Mouse (Mus musculus) lung, adult 2 months (tissue): ENCODE measurements around the gene Traf3ip3. TPM values are rescaled to one million over a fixed set of nuclear protein-coding genes. Genes with fewer than 3 reads are reported as not detected.

Experiments
- DNase-seq: peaks from one replicate; pipeline ENCODE4 v3.0.0; 2022
- H3K4me1 ChIP-seq: fragments of 200-500 bp; 2 replicates; pipeline ENCODE4 v1.6.1; 2011; ENCODE audit warnings: low read length; ENCODE audit not compliant: control insufficient read depth, insufficient read depth
- H3K4me3 ChIP-seq: fragments of 200-500 bp; replicated peaks from 2 replicates; pipeline ENCODE3; 2011; ENCODE audit warnings: low read depth, mild to moderate bottlenecking, control low read depth, low read length; ENCODE audit errors: extremely low read depth
- CTCF ChIP-seq: fragments of 200-500 bp; IDR thresholded peaks from 2 replicates; pipeline ENCODE4 v1.5.1; 2011; ENCODE audit warnings: mild to moderate bottlenecking, low read length, control low read depth; ENCODE audit not compliant: insufficient read depth
- POLR2A ChIP-seq: fragments of 200-500 bp; IDR thresholded peaks from 2 replicates; pipeline ENCODE4 v1.6.1; 2011; ENCODE audit warnings: low read depth, mild to moderate bottlenecking, control low read depth, low read length, borderline replicate concordance; ENCODE audit errors: extremely low read depth
- WGBS: fragments of 180-500 bp; shearing (Covaris S2); methylation state at CpG from one replicate; pipeline ENCODE4 v1.1.7; 2018; 5-methylcytosine and 5-hydroxymethylcytosine counted together
- polyA plus RNA-seq: library from polyadenylated mRNA; depleted of rRNA; stranded (reverse); fragments of >200 nt; gene quantifications from 2 replicates; pipeline ENCODE4 v1.2.3, GENCODE M21; 2012

Gene Traf3ip3
- polyA plus RNA-seq, 1 experiment, result 5.5 TPM

DNA sequence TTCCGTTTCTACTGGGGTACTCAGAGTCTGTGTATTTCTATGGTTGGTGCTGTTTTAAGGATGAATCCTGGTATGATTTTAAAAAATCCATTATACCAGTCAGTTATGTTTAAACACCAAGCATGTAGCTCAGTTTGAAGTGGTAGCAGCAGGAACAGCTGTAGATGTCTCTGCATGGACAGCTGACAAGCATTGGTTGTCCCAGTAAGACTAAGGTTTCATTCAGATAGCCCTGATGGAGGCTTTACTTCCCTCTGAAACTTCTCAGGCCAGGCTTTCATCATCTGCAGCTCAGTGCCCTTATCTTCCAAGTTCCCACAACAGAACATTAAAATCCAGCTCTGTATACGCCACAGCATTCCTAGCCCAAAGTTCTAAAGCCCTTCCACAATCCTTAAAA is 31.2 kb upstream of the Traf3ip3 start:
- no peaks in the 10 kb centered on the region; the same call in 1 of the 2 replicates for H3K4me1 ChIP-seq

DNA sequence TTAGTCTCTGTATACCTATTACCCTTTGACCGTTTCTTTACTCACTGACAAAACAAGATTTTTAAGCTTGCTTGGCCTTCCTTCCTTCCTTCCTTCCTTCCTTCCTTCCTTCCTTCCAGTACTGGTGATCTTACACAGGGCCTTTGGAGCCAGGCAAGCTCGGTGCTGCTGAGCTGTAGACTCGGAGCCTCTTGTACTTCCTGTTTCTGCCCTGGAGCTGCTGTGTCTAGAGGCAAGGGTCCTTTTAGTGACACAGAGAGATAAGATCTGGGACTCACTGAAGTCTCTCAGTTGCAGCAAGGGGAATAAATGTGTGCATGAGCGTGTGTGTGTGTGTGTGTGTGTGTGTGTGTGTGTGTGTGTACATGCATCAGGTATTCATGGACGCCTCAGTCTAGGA is 29.4 kb upstream of the Traf3ip3 start:
- no peak for TF ChIP-seq POLR2A
- TF ChIP-seq CTCF, result no peak
- WGBS, result 33% methylated on average over 5 of the region's 5 CpGs
- H3K4me3 ChIP-seq, result no peak overlapping the region
- H3K4me1 ChIP-seq, result peaks cover 6% of the 10 kb centered on the region
- no peak for DNase-seq

More for the DNA sequence above, 31.2 kb upstream of the Traf3ip3 start:
- 95% methylated on average over 2 of the region's 2 CpGs for WGBS
- TF ChIP-seq POLR2A (no peak), CTCF (no peak)
- no peak for DNase-seq
- no peak overlapping the region for H3K4me3 ChIP-seq

DNA sequence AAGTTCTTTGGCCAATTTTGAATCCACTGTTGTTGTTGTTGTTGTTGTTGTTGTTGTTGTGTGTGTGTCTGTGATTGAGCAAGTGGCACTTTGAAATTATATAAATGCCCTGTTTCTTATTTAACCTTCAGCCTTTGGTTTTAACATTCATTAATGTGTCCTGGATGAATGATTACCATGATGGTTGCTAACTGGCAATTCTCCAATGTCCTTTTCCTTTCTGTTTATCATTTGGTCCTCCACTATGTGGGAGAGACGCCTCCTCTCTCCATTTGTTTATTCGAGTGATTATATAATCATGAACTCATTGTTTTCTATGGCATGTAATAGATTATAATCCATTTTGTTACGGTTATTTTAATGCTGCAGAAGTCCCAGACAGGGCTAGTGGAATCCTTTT is 29.0 kb upstream of the Traf3ip3 start:
- Histone ChIP-seq H3K4me3 (no peak overlapping the region), H3K4me1 (peaks cover 6% of the 10 kb centered on the region)
- WGBS, result 34% methylated on average over 3 of the region's 3 CpGs
- no peak for DNase-seq
- TF ChIP-seq CTCF (no peak), POLR2A (no peak)

DNA sequence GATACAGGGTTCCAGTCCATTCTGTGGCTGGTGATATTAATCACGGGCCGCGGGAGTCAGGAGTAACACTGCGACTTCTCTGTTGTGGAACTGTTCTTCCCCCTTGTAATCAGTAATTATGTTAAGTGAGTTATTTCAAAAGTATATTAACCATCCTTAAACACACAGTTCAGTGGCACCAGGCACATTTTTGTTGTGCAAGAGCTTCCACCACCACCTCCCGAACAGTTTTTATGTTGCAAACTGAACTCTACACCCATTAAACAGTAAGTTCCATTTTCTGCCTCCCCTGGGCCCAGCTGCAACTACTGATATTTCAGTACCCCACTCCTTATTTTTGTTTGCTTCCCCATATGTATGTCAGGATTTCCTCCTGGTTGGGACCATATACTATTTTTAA is 28.1 kb upstream of the Traf3ip3 start:
- WGBS, result 77% methylated on average over 5 of the region's 5 CpGs
- no peak for TF ChIP-seq POLR2A
- no peak for TF ChIP-seq CTCF
- H3K4me1 ChIP-seq, result peaks cover 6% of the 10 kb centered on the region
- H3K4me3 ChIP-seq, result no peak overlapping the region
- no peak for DNase-seq

DNA sequence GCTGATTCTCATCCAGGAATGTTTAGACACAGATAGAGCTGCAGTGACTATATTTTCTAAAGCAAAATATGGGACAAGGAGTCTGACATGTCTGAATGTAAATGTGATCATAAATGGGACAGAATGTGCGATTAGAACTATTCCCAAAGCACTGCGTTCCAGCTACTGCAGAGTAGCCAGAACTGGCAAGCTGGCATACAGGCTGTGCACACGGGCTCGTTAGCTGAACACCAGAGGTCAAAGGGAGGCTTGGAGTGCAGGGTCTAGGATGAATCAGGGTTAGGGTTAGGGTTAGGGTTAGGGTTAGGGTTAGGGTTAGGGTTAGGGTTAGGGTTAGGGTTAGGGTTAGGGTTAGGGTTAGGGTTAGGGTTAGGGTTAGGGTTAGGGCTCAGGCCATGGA is 26.0 kb upstream of the Traf3ip3 start:
- no peak for TF ChIP-seq POLR2A
- TF ChIP-seq CTCF, result no peak
- WGBS, result 80% methylated on average over 4 of the region's 4 CpGs
- DNase-seq, result no peak

DNA sequence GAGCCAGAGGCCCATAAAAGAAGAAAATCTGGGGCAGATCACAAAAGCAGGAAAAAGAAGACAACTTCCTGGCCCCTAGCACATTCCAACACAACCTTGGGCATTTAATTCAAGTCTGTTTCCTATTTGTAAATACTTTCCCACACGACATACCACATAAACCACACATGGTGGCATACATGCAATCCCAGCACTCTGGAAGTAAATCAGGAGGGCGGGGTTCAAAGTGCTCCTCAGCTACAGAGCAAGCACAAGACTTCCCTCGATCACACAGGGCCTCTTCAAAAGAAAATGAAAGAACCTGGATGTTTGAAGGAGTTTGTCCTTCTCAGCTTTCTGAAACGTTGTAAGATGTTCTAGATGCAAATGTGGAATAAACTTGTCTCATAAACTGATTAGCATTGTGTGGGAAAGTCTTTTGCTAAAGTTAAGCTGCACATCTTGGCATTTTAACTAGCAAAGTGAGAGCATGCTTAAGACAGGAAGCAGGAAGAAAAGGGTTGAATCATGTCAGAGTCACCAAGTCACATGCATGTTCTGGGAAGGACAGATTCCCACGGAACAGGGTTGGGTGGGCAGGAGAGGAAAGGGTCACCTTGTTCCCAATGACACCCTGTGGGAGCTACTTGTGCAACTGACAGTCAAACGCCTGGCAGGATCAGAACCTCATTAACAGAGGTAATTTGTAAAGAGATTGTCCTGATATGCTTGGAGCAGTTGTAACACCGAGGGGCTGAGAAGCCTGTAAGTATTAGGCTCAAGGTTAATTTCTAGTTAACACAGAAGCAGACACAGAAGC is 25.4 kb upstream of the Traf3ip3 start:
- TF ChIP-seq CTCF (no peak), POLR2A (no peak)
- WGBS, result 35% methylated on average over 7 of the region's 7 CpGs
- no peak for DNase-seq
- no peak overlapping the region for H3K4me3 ChIP-seq
- peaks cover 6% of the 10 kb centered on the region; the same call in 1 of the 2 replicates for H3K4me1 ChIP-seq

More for the DNA sequence above, 26.0 kb upstream of the Traf3ip3 start:
- H3K4me3 ChIP-seq, result no peak overlapping the region
- peaks cover 6% of the 10 kb centered on the region; the same call in 1 of the 2 replicates for H3K4me1 ChIP-seq

DNA sequence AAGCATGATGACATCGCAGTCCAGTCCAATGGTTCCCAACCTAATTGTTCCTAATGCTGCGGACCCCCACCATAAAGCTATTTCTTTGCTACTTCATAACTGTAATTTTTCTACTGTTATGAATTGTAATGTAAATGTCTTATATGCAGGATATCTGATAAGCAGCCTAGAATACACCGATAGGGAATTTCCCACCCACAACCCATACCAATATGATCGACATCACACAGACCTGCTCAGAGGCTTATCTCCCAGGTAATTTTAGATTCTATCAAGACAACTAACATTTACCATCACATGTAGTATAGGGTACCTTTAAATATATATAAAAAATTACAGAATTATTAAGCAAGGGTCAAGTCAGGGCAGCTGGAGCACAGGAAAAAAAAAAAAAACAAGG is 24.6 kb upstream of the Traf3ip3 start:
- WGBS, result 92% methylated on average over 4 of the region's 4 CpGs
- TF ChIP-seq CTCF, result no peak
- TF ChIP-seq POLR2A, result no peak
- Histone ChIP-seq H3K4me3 (no peak overlapping the region), H3K4me1 (peaks cover 6% of the 10 kb centered on the region; the same call in 1 of the 2 replicates)
- no peak for DNase-seq

DNA sequence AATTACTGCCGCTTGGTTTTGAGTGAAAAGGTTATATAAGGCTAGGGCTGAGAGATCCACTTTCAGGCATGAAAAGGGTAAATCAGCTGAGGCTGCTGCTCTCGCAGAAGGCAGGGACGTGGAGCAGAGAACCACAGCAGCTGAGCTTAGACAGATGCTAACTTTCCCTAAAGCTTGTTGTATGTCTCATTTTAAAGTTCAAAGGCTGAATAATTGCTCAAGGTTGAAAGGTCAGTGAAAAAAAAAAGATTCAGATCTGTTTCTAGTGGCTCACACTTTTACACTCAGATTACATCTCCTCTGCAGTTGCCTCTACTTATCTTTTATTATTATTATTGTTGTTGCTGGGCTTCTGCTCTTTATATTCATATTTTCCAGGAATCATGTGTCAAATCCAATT is 24.0 kb upstream of the Traf3ip3 start:
- peaks cover 6% of the 10 kb centered on the region; the same call in 1 of the 2 replicates for H3K4me1 ChIP-seq
- H3K4me3 ChIP-seq, result no peak overlapping the region
- DNase-seq, result no peak
- 68% methylated on average over 3 of the region's 3 CpGs for WGBS
- TF ChIP-seq CTCF (no peak), POLR2A (no peak)

DNA sequence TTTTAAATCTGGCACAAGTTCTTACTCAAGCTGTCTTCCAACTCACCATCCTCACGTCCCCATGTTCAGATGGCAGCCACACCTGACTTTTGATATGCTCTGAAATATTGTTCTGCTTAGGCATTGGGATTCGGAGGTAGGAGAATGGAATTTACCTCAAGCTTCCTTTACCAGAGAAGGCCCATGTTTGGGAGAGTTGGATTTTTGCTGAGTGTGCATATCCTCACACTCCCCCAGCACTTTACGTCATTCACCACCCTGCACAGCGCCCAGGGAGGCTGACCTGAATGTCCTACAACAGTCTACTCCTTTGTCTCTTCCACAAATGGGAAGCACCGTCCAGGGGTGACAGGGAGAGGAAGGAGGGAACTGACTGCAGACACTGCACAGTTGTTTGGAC is 18.9 kb upstream of the Traf3ip3 start:
- TF ChIP-seq CTCF (no peak), POLR2A (no peak)
- Histone ChIP-seq H3K4me1 (no peaks in the 10 kb centered on the region), H3K4me3 (no peak overlapping the region)
- 63% methylated on average over 5 of the region's 5 CpGs for WGBS
- no peak for DNase-seq

DNA sequence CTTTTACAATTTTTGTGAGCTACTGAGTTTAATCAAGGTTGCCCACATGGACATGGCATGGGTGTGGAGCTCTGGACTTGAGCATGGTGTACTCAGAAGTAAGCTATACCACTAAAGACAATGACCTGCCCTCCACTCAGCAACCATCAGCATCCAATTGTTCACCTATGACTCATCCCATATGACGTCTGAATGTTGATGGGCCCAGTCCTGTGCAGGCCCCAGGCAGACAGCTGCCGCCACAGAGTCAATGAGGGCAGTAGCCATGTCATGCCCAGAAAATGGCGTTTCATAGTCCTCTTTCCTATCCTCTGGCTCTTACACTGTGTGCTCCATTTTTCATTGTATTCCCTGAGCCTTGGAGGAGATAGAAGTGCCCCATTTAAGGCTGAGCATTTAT is 14.5 kb upstream of the Traf3ip3 start:
- H3K4me3 ChIP-seq, result no peak overlapping the region
- no peaks in the 10 kb centered on the region for H3K4me1 ChIP-seq
- DNase-seq, result no peak
- TF ChIP-seq POLR2A, result no peak
- no peak for TF ChIP-seq CTCF
- 70% methylated on average over 3 of the region's 3 CpGs for WGBS
